Mouse (Mus musculus) effector memory CD4-positive, alpha-beta T cell, adult 7 months (primary cell): Measurements from ENCODE around the gene Clta. TPM values are rescaled to one million over a fixed set of nuclear protein-coding genes. Genes with fewer than 3 reads are reported as not detected.

Experiments used
- polyA plus RNA-seq: library from polyadenylated mRNA; unstranded; fragments of 100-300 nt; shearing (Covaris generic); gene quantifications from one replicate; pipeline ENCODE4 v1.2.1, GENCODE M21; 2017

The Clta gene
- 188 TPM for polyA plus RNA-seq

DNA sequence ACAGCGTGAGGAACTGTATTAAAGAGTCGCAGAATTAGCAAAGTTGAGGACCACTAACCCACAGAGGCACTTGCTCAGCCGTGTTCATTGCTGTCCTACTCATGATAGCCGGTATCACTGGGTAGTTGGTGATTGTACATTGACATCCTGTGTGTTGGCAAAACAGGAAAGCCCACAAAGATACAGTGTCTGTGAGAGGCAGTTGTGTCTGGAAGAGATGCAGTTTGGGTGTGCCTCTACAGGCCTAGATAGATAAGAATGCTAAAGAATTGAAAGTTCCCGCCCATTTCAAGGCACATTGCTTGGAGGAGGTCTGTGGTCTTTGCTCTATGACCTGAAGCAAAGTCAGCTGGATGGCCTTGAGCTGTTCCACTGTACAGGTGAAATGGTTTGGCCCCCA, at the start of gene Clta:
TSS of gene Clta (plus strand) at position 327 of the 400 bp plus-strand sequence.

DNA sequence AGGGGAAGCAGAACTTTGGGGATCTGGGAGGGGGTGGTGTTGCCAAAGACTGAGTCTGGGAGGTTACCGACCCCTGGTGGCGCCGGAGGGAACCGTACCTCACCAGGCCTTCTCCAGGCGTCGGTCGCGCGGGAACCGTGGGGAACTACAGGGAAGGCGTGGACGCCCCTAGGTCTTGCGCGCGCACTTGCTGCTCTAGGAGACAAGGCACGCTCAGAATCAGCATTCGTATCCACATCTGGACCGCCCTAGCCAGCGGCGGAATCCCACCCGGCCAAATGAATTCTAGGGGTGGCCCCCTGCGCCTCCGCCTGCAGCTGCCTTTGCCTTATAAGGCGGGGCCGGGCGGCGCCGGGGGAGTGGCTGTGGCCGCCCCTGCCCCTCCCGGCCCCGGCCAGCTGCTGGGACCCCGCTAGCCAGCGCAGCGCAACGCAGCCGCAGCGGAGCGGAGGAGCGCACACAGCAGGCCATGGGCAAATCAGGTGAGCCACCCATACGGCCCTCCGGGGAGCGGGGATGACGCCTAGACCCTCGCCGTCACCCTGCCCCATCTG, 46.9 kb upstream of the Clta start, which contains the start of gene Glipr2:
TSS of gene Glipr2 (plus strand) at position 110 of the 554 bp plus-strand sequence.

DNA sequence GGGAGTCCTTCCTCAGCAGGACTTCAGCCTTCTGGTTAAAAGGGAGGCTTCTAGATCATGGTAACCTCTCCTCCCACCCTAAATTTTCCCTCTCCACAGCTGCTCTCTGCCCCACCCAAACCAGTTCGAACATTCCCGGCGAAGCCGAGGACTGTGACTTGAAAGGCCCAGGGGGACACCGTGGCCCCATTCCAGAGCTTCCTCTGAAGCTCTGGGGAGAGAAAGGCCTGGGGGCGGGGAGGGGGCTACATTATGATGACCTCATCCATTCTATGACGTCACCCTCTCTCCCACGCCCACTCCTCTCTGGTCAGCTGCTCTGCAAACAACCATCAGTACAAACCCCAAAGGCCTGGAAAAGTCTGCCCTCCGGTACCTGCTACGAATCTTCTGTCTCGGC, 21.1 kb upstream of the Clta start, which contains the start of gene Ccin:
TSS of gene Ccin (plus strand) at position 303 of the 400 bp plus-strand sequence.

Other genes starting within 250 kb of the Clta start
- gene Olfr159, start 233.4 kb upstream of the Clta start, polyA plus RNA-seq, result not detected
- 0.95 TPM for gene Olfr156, start 180.6 kb upstream of the Clta start, polyA plus RNA-seq
- gene Olfr157, start 164.3 kb upstream of the Clta start, polyA plus RNA-seq, result 0.35 TPM
- gene Olfr155, start 152.9 kb upstream of the Clta start, polyA plus RNA-seq, result 0.22 TPM
- 7.7 TPM for gene Reck, start 128.9 kb upstream of the Clta start, polyA plus RNA-seq
- gene Glipr2, start 47.1 kb upstream of the Clta start, polyA plus RNA-seq, result 183 TPM
- not detected for gene Ccin, start 21.0 kb upstream of the Clta start, polyA plus RNA-seq
- gene Gne, start 79.7 kb downstream of the Clta start, polyA plus RNA-seq, result 43.9 TPM
- 77.5 TPM for gene Rnf38, start 229.3 kb downstream of the Clta start, polyA plus RNA-seq